Mouse (Mus musculus) forebrain, embryonic 14.5 days (tissue): Measurements from ENCODE around the gene Tmem119. TPM values are rescaled to one million over a fixed set of nuclear protein-coding genes. Genes with fewer than 3 reads are reported as not detected.
A peak's percentile ranks its signal among the peaks of the same experiment; 100 is the strongest.
"Not testable (repeated sequence)": the region's sequence is repeated elsewhere in the genome, so short reads cannot be mapped to it uniquely, and the experiment has no call there.

Experiments used
- ATAC-seq: fragments of 200-750 bp; cut with Nextera tagmentation; 2 replicates; pipeline ENCODE4 v1.8.0; 2017; ENCODE audit warnings: mild to moderate bottlenecking, moderate library complexity
- DNase-seq: peaks from one replicate; pipeline ENCODE4 v3.0.0-alpha.2; 2015; ENCODE audit warnings: low spot score
- H3K27ac ChIP-seq: fragments of 300-500 bp; sonication (generic); 2 replicates; pipeline ENCODE4 v1.5.1; 2014; ENCODE audit warnings: low read depth, mild to moderate bottlenecking, control low read depth, low read length, moderate library complexity
- H3K27me3 ChIP-seq: fragments of 300-500 bp; sonication (generic); replicated peaks from 2 replicates; pipeline ENCODE4 v1.6.1; 2014; ENCODE audit warnings: low read length, control low read depth, mixed read lengths; ENCODE audit not compliant: control insufficient read depth, insufficient read depth
- H3K36me3 ChIP-seq: fragments of 300-500 bp; sonication (generic); 2 replicates; pipeline ENCODE4 v1.6.1; 2014; ENCODE audit warnings: low read length, control low read depth; ENCODE audit not compliant: control insufficient read depth, insufficient read depth
- H3K4me1 ChIP-seq: fragments of 300-500 bp; sonication (generic); 2 replicates; pipeline ENCODE4 v1.6.1; 2014; ENCODE audit warnings: antibody characterized with exemption, low read length, control low read depth; ENCODE audit not compliant: control insufficient read depth, insufficient read depth
- H3K4me2 ChIP-seq: fragments of 300-500 bp; sonication (generic); 2 replicates; pipeline ENCODE4 v1.6.1; 2014; ENCODE audit warnings: mild to moderate bottlenecking, control low read depth, low read length
- H3K4me3 ChIP-seq: fragments of 300-500 bp; sonication (generic); 2 replicates; pipeline ENCODE4 v1.5.1; 2014; ENCODE audit warnings: low read depth, low read length, control low read depth
- H3K9ac ChIP-seq: fragments of 300-500 bp; sonication (generic); 2 replicates; pipeline ENCODE4 v1.6.1; 2014; ENCODE audit warnings: mild to moderate bottlenecking, low read length, control low read depth, moderate library complexity
- H3K9me3 ChIP-seq: fragments of 300-500 bp; sonication (generic); replicated peaks from 2 replicates; pipeline ENCODE4 v1.6.1; 2016; ENCODE audit warnings: low read length, control low read depth, mixed read lengths; ENCODE audit not compliant: control insufficient read depth
- WGBS: fragments of 180-500 bp; shearing (Covaris S2); extraction: QIAGEN DNeasy Blood & Tissue Kit; methylation state at CpG from one replicate; pipeline ENCODE4 v1.1.7; 2014; 5-methylcytosine and 5-hydroxymethylcytosine counted together
- polyA plus RNA-seq: library from polyadenylated mRNA; unstranded; fragments of >200 nt; fragmentation: Nextera tagmentation; extraction: Ambion mirVana; gene quantifications from 2 replicates; pipeline ENCODE4 v1.2.1, GENCODE M21; 2014

Tmem119 gene
- polyA plus RNA-seq, 1 experiment from 2014 or later: 3.3 TPM

- H3K4me2 ChIP-seq, H3K27ac ChIP-seq, H3K27me3 ChIP-seq, H3K4me1 ChIP-seq, ATAC-seq, DNase-seq, H3K9ac ChIP-seq, H3K4me3 ChIP-seq, H3K9me3 ChIP-seq: not testable (repeated sequence)
- peaks cover 37% of the 10 kb centered on the region for H3K36me3 ChIP-seq
- WGBS: 93% methylated on average over 8 of the region's 8 CpGs
These were observed 22.6 kb downstream of the Tmem119 start for GRCm38 (mm10) chr5:113777728-113778127.

- Histone ChIP-seq H3K4me1 (peaks cover 7% of the 10 kb centered on the region; the same call in 1 of the 2 replicates), H3K9me3 (no peaks in the 10 kb centered on the region), H3K9ac (no peak overlapping the region), H3K4me2 (no peak overlapping the region), H3K27ac (no peak overlapping the region), H3K36me3 (peaks cover 37% of the 10 kb centered on the region), H3K27me3 (no peaks in the 10 kb centered on the region), H3K4me3 (no peak overlapping the region)
- ATAC-seq: no peak
- no peak for DNase-seq
- 94% methylated on average over 8 of the region's 8 CpGs for WGBS
These were observed 23.5 kb downstream of the Tmem119 start for GRCm38 (mm10) chr5:113776896-113777226.

- H3K4me1 ChIP-seq: peaks cover 7% of the 10 kb centered on the region; the same call in 1 of the 2 replicates
- no peak overlapping the region for H3K4me3 ChIP-seq
- 95% methylated on average over 15 of the region's 15 CpGs for WGBS
- peaks cover 37% of the 10 kb centered on the region for H3K36me3 ChIP-seq
- no peak for DNase-seq
- H3K9ac ChIP-seq: no peak overlapping the region
- H3K27ac ChIP-seq: no peak overlapping the region
- no peaks in the 10 kb centered on the region for H3K9me3 ChIP-seq
- no peak for ATAC-seq
- no peaks in the 10 kb centered on the region for H3K27me3 ChIP-seq
- no peak overlapping the region for H3K4me2 ChIP-seq
These were observed 24.0 kb downstream of the Tmem119 start for GRCm38 (mm10) chr5:113776128-113776895.

- Histone ChIP-seq H3K9me3 (no peaks in the 10 kb centered on the region), H3K27ac (no peak overlapping the region), H3K9ac (no peak overlapping the region), H3K4me3 (no peak overlapping the region), H3K27me3 (no peaks in the 10 kb centered on the region), H3K36me3 (peaks cover 37% of the 10 kb centered on the region), H3K4me1 (peaks cover 7% of the 10 kb centered on the region; the same call in 1 of the 2 replicates), H3K4me2 (no peak overlapping the region)
- ATAC-seq: no peak
- WGBS: 94% methylated on average over 10 of the region's 10 CpGs
- DNase-seq: no peak
These were observed 24.7 kb downstream of the Tmem119 start for GRCm38 (mm10) chr5:113775585-113775984.

GRCm38 (mm10) chr5:113773664-113774063 is 26.7 kb downstream of the Tmem119 start:
- DNase-seq (peak; percentile 80), ATAC-seq (no peak)
- Histone ChIP-seq H3K27me3 (no peaks in the 10 kb centered on the region), H3K4me3 (peak overlapping the region; percentile 99), H3K4me1 (peaks cover 17% of the 10 kb centered on the region), H3K9ac (peak overlapping the region; percentile 93; the same call in 1 of the 2 replicates), H3K9me3 (no peaks in the 10 kb centered on the region), H3K36me3 (peaks cover 40% of the 10 kb centered on the region), H3K27ac (no peak overlapping the region), H3K4me2 (peak overlapping the region; percentile 90)
- WGBS: under 1% methylated on average over 7 of the region's 7 CpGs

GRCm38 (mm10) chr5:113772905-113773519 is 27.3 kb downstream of the Tmem119 start:
- Histone ChIP-seq H3K4me3 (peak overlapping the region; percentile 99), H3K9me3 (no peaks in the 10 kb centered on the region), H3K36me3 (peaks cover 36% of the 10 kb centered on the region), H3K4me1 (peaks cover 17% of the 10 kb centered on the region), H3K4me2 (peak overlapping the region; percentile 90), H3K27ac (no peak overlapping the region), H3K27me3 (no peaks in the 10 kb centered on the region), H3K9ac (peak overlapping the region; percentile 93)
- DNase-seq (peak; percentile 10), ATAC-seq (peak; percentile 56; the same call in 1 of the 2 replicates)
- 2% methylated on average over 38 of the region's 38 CpGs for WGBS

- ATAC-seq (peak; percentile 89), DNase-seq (peak; percentile 97)
- H3K9me3 ChIP-seq: no peaks in the 10 kb centered on the region
- H3K36me3 ChIP-seq: peaks cover 41% of the 10 kb centered on the region
- H3K4me1 ChIP-seq: peaks cover 17% of the 10 kb centered on the region
- H3K27ac ChIP-seq: peak within 1 kb of the TSS; percentile 99
- H3K27me3 ChIP-seq: no peaks in the 10 kb centered on the region
- under 1% methylated on average over 47 of the region's 49 CpGs for WGBS
- H3K9ac ChIP-seq: peak within 1 kb of the TSS; percentile 93
- H3K4me3 ChIP-seq: peak within 1 kb of the TSS; percentile 99
- H3K4me2 ChIP-seq: peak within 1 kb of the TSS; percentile 90
These were observed 27.8 kb downstream of the Tmem119 start, which contains the start of the genes Sart3 and Iscu for GRCm38 (mm10) chr5:113772450-113772895. Gene Sart3, minus strand, starts transcription at chr5:113772510. Gene Iscu, plus strand, starts transcription at chr5:113772748.

- Histone ChIP-seq H3K4me1 (peaks cover 17% of the 10 kb centered on the region), H3K4me2 (peak overlapping the region; percentile 90), H3K9ac (peak overlapping the region; percentile 93), H3K4me3 (peak overlapping the region; percentile 99), H3K27ac (peak overlapping the region; percentile 99), H3K9me3 (no peaks in the 10 kb centered on the region), H3K36me3 (peaks cover 42% of the 10 kb centered on the region), H3K27me3 (no peaks in the 10 kb centered on the region)
- under 1% methylated on average over 97 of the region's 97 CpGs for WGBS
- peak; percentile 93 for DNase-seq
- ATAC-seq: peak; percentile 81
These were observed 28.8 kb downstream of the Tmem119 start for GRCm38 (mm10) chr5:113771213-113772162.
